Mouse (Mus musculus) lung, postnatal 10 days (tissue): ENCODE data around the gene Hs2st1.
A peak's percentile ranks its signal among the peaks of the same experiment; 100 is the strongest.

Experiments used
- DNase-seq: peaks from one replicate; pipeline ENCODE4 v3.0.0; 2021

Hs2st1 gene

GRCm38 (mm10) chr3:144433039-144433438, 136.9 kb downstream of the Hs2st1 start:
- no peak for DNase-seq

- no peak for DNase-seq
Measured at GRCm38 (mm10) chr3:144432143-144432577, 137.8 kb downstream of the Hs2st1 start.

- DNase-seq, result peak; percentile 39
Measured at GRCm38 (mm10) chr3:144428514-144429431, 141.2 kb downstream of the Hs2st1 start.

- DNase-seq, result peak; percentile 58
Measured at GRCm38 (mm10) chr3:144425041-144425448, 144.9 kb downstream of the Hs2st1 start.

GRCm38 (mm10) chr3:144421404-144422180, 148.4 kb downstream of the Hs2st1 start:
- no peak for DNase-seq

GRCm38 (mm10) chr3:144413821-144414220, 156.2 kb downstream of the Hs2st1 start:
- no peak for DNase-seq

- no peak for DNase-seq
Measured at GRCm38 (mm10) chr3:144412538-144413272, 157.3 kb downstream of the Hs2st1 start.

GRCm38 (mm10) chr3:144411650-144412278, 158.2 kb downstream of the Hs2st1 start:
- DNase-seq, result no peak

GRCm38 (mm10) chr3:144411051-144411542, 158.9 kb downstream of the Hs2st1 start:
- DNase-seq, result no peak

- DNase-seq, result no peak
Measured at GRCm38 (mm10) chr3:144408953-144409352, 161.0 kb downstream of the Hs2st1 start.

- DNase-seq, result peak; percentile 14
Measured at GRCm38 (mm10) chr3:144405331-144405730, 164.7 kb downstream of the Hs2st1 start.

- no peak for DNase-seq
Measured at GRCm38 (mm10) chr3:144401292-144401691, 168.7 kb downstream of the Hs2st1 start.

- no peak for DNase-seq
Measured at GRCm38 (mm10) chr3:144400870-144401269, 169.1 kb downstream of the Hs2st1 start.

- DNase-seq, result no peak
Measured at GRCm38 (mm10) chr3:144400374-144400773, 169.6 kb downstream of the Hs2st1 start.

GRCm38 (mm10) chr3:144399358-144400096, 170.5 kb downstream of the Hs2st1 start:
- DNase-seq, result peak; percentile 93

- DNase-seq, result no peak
Measured at GRCm38 (mm10) chr3:144398166-144398565, 171.8 kb downstream of the Hs2st1 start.

- no peak for DNase-seq
Measured at GRCm38 (mm10) chr3:144396478-144396877, 173.5 kb downstream of the Hs2st1 start.

- DNase-seq, result no peak
Measured at GRCm38 (mm10) chr3:144394454-144394943, 175.5 kb downstream of the Hs2st1 start.

- DNase-seq, result no peak
Measured at GRCm38 (mm10) chr3:144386446-144386845, 183.5 kb downstream of the Hs2st1 start.

GRCm38 (mm10) chr3:144384648-144385047, 185.3 kb downstream of the Hs2st1 start:
- no peak for DNase-seq

- no peak for DNase-seq
Measured at GRCm38 (mm10) chr3:144381431-144381980, 188.5 kb downstream of the Hs2st1 start.
